Mouse (Mus musculus): Measurements from ENCODE around the gene 9230104L09Rik. TPM values are rescaled to one million over a fixed set of nuclear protein-coding genes. Genes with fewer than 3 reads are reported as not detected.

Gene 9230104L09Rik
- 2.5 and 2.6 TPM in 2 replicates for polyA plus RNA-seq (2012; rRNA removed; ENCODE audit: low replicate concordance)

DNA sequence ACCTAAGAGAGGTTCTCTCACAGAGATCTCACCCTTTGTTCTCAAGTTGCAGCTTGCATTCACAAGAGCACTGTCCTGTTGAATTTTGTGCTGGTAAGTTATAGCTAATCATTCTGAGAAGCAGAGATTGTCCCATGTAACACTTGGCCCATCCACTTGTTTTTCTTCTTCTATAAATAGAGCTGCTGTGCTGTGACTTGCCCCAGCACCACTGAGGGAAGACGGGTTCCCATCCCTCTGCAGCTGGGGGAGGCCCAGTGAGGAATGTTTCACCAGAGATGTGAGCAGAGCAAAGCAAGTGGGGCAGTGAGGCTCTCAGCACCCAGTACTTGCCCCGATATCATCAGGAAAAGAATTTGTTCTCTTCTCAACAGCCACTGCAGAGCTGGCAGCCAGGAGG lies at the start of gene 9230104L09Rik:
TSS of gene 9230104L09Rik (minus strand) at position 73 of the 400 bp plus-strand sequence.

DNA sequence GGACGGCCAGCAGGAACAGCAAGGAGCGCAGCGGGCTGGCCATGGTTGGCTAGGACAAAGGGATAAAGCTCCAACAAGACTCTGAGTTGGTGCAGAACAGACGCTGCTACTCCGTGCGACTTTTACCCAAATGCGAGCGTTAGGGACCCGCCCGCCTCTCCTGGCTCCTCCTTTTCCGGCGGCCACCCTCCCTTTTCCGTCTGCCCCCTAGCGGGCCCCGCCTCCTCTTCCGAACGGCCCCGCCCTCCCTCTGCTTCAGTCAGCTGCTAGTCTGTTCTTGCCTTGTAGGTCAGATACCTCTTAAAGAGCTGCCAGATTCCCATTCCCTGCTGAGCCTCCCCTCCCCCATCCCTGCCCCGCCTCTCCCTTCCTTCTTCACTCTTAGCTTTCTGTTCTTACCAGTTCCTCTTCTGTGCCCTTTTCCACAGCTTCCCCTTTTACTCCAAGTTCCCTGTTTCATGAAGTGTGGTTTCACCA lies 10.5 kb upstream of the 9230104L09Rik start, which contains the start of gene Cst3:
TSS of gene Cst3 (minus strand) at position 358 of the 477 bp plus-strand sequence.

DNA sequence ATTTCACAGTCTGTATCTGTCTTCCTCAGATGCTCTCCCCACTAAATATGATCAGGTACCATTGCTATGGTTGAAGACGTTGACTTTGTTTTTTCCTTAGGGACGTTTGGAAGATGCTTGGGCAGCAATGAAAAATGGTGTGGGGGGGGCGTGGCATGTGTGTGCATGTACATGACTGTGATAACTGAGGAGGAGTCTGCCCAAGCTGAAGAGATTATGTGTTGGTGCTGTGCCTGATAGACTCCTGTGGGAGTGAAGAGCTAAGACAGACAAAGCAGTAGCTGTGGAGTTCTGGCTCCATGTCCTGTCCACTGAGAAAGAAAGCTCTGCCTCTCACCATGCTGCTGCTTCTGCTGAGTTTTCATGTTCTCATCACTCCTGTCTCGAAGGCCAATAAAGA lies 29.9 kb downstream of the 9230104L09Rik start, which contains the start of gene Cst9:
TSS of gene Cst9 (plus strand) at position 236 of the 400 bp plus-strand sequence.

DNA sequence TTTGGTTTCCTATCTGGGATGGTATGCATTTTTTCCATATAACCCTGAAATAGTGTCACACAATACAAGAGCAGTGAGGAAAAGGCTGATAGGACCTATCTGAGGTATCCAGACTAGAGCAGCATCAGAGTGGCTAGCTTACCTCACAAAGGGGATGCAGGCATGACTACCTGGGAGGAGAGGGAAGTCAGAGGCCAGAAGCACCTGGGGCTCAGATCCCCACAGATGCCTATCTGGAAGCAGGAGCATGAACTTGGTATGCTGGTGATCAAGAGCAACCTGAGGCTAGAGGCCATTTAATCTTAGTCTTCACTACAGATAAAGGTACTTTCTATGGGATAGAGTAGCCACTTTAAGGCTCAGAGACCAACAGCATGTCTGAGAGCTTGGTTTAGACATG lies 44.9 kb downstream of the 9230104L09Rik start, which contains the start of gene Cst13:
TSS of gene Cst13 (plus strand) at position 173 of the 400 bp plus-strand sequence.

DNA sequence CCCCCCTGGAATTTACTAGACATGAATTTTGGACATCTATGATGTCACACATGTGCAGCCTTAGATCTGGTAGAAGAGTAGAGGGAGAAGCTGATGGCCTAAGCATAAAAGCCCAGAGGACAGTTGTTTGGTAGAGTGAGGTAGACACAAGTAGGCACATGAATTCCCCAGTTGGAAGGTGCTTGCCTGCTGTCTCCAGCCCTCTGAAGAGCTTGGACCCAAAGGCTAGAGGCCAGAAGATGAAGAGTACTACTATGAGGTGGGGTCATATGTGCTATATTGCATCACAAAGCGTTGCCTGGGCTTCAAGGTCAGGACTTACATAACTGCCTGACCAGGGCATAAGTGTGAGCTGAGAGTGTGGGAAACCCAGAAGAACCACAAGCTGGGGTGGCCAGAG lies 66.4 kb downstream of the 9230104L09Rik start, which contains the start of gene Cst8:
TSS of gene Cst8 (plus strand) at position 301 of the 400 bp plus-strand sequence.

Other genes starting within 250 kb of the 9230104L09Rik start
- gene Nxt1, start 192.4 kb downstream of the 9230104L09Rik start, polyA plus RNA-seq (2012; rRNA removed; ENCODE audit: low replicate concordance): 18.0 and 34.5 TPM in 2 replicates
- gene Gzf1, start 184.0 kb downstream of the 9230104L09Rik start, polyA plus RNA-seq (2012; rRNA removed; ENCODE audit: low replicate concordance): 13.8 and 15.9 TPM in 2 replicates
- 1.2 and 1.7 TPM in 2 replicates for gene Napb, start 132.6 kb downstream of the 9230104L09Rik start, polyA plus RNA-seq (2012; rRNA removed; ENCODE audit: low replicate concordance)
- not detected in 2 replicates for gene Cstl1, start 114.7 kb downstream of the 9230104L09Rik start, polyA plus RNA-seq (2012; rRNA removed; ENCODE audit: low replicate concordance)
- gene Cst11, start 93.5 kb downstream of the 9230104L09Rik start, polyA plus RNA-seq (2012; rRNA removed; ENCODE audit: low replicate concordance): 1.1 TPM in 1 of 2 replicates, not detected in the other
- not detected in 2 replicates for gene 8030411F24Rik, start 83.0 kb downstream of the 9230104L09Rik start, polyA plus RNA-seq (2012; rRNA removed; ENCODE audit: low replicate concordance)
- 0.39 TPM in 1 of 2 replicates, not detected in the other for gene Cst12, start 75.7 kb downstream of the 9230104L09Rik start, polyA plus RNA-seq (2012; rRNA removed; ENCODE audit: low replicate concordance)
- gene Cst8, start 66.3 kb downstream of the 9230104L09Rik start, polyA plus RNA-seq (2012; rRNA removed; ENCODE audit: low replicate concordance): 0.76 TPM in 1 of 2 replicates, not detected in the other
- not detected in 2 replicates for gene Cst13, start 45.0 kb downstream of the 9230104L09Rik start, polyA plus RNA-seq (2012; rRNA removed; ENCODE audit: low replicate concordance)
- gene Cst9, start 29.9 kb downstream of the 9230104L09Rik start, polyA plus RNA-seq (2012; rRNA removed; ENCODE audit: low replicate concordance): not detected in 2 replicates
- 1,165 and 1,988 TPM in 2 replicates for gene Cst3, start 10.7 kb upstream of the 9230104L09Rik start, polyA plus RNA-seq (2012; rRNA removed; ENCODE audit: low replicate concordance)
- not detected in 2 replicates for gene Gm1330, start 138.2 kb upstream of the 9230104L09Rik start, polyA plus RNA-seq (2012; rRNA removed; ENCODE audit: low replicate concordance)
- gene Gm10750, start 152.2 kb upstream of the 9230104L09Rik start, polyA plus RNA-seq (2012; rRNA removed; ENCODE audit: low replicate concordance): not detected in 2 replicates

All from subcutaneous adipose tissue, adult 2 months (tissue).